ENCODE assay signal across 27 mouse cellular contexts in genomic region chr9:96744909-96745308, GRCm38 (mm10).
"Had no signal": no experiment of that assay in that cellular context is flagged by ENCODE, and none has a peak within 500 bp of the region (broad histone marks: within the 10 kb centered on the region; RNA-seq: fewer than 3 reads in every experiment).

No protein-coding gene starts in this region.

- H3K4me3 ChIP-seq: gastrocnemius, adult 2 months; heart, embryonic 10.5 days; heart, embryonic 12.5 days; heart, embryonic 15.5 days; hindbrain, embryonic 13.5 days; hindbrain, embryonic 15.5 days; kidney, embryonic 15.5 days; limb, embryonic 12.5 days had no signal

- H3K4me1 ChIP-seq: hindbrain, embryonic 15.5 days had no signal

- H3K4me2 ChIP-seq: heart, embryonic 12.5 days; heart, embryonic 15.5 days; hindbrain, embryonic 13.5 days; hindbrain, embryonic 15.5 days; kidney, embryonic 15.5 days; limb, embryonic 12.5 days; liver, embryonic 11.5 days had no signal

- DNase-seq: gastrocnemius, adult 2 months; gastrocnemius, postnatal 10 days; gastrocnemius, postnatal 25 days; heart, adult 11 months; heart, postnatal 14 days; heart, postnatal 36 days; kidney, adult 11 months; kidney, adult 2 months; kidney, adult 9 months; kidney, postnatal 14 days; kidney, postnatal 36 days; layer of hippocampus, adult 9-11 months; layer of hippocampus, postnatal 36 days; left cerebral cortex, postnatal 4 days; liver had no signal

- ATAC-seq: hindbrain, postnatal 0 days; intestine, embryonic 16.5 days had no signal

- H3K27me3 ChIP-seq: heart, embryonic 12.5 days; heart, embryonic 15.5 days; hindbrain, embryonic 13.5 days; hindbrain, embryonic 15.5 days; kidney, embryonic 15.5 days; limb, embryonic 12.5 days had no signal

- H3K9me3 ChIP-seq: heart, embryonic 10.5 days; heart, embryonic 12.5 days; heart, embryonic 15.5 days; hindbrain, embryonic 13.5 days; hindbrain, embryonic 15.5 days; kidney, embryonic 15.5 days; limb, embryonic 12.5 days had no signal

- H3K9ac ChIP-seq: heart, embryonic 12.5 days; heart, embryonic 15.5 days; hindbrain, embryonic 13.5 days; hindbrain, embryonic 15.5 days; kidney, embryonic 15.5 days; limb, embryonic 12.5 days; liver, embryonic 14.5 days had no signal

- H3K36me3 ChIP-seq: hindbrain, embryonic 13.5 days; hindbrain, embryonic 15.5 days; kidney, embryonic 15.5 days; limb, embryonic 12.5 days had no signal

- H3K27ac ChIP-seq: gastrocnemius, adult 2 months; heart, embryonic 10.5 days; heart, embryonic 15.5 days; hindbrain, embryonic 13.5 days; hindbrain, embryonic 15.5 days; hindbrain, postnatal 0 days; kidney, embryonic 15.5 days; kidney, postnatal 0 days; limb, embryonic 12.5 days; liver, embryonic 14.5 days had no signal
